Mouse (Mus musculus): ENCODE data around the gene Atg4a.

The Atg4a gene

DNA sequence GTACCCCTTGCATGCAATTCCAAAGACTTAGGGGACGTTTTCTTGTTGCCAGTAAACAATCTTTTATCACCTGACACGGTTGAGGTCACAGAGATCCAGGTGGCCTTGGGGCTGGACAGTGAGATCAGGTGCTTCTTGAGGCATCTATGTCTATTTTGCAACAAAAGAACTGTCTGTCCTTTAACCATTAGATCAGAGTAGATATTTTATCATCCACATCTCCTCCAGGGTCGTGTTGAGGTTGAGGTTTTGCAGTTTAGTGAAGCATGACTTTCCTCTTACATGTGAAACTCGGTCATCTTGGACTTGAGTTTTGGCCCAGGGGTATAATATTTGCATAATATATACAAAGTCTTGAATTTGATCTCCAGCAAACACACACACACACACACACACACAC, 200.9 kb downstream of the Atg4a start:
- in situ Hi-C loops (cut with MboI, MseI): loop anchor here (5.0 to 25.0 kb wide), 3 partner anchors 165 to 1270 kb away; no protein-coding TSS in a partner anchor

DNA sequence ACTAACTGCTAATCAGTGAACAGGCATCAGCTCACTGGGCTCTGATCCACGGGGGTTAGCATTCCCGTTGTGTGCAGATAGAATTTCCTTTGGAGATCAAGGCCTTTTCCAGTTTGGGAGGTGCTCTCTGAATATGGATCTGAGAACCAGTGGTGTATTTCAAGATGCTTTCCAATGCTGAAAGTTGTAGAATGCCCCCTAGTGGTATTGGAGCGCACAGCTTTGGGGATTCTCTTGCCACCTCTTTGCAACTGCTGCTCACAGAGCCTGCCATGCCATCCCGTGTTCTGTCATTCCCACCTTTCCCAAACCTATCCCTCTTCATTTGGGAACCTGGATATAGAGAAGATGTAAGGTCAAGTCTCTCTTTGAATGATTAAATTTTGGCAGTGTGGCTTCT, 201.5 kb downstream of the Atg4a start:
- in situ Hi-C loops (cut with MboI, MseI): loop anchor here (5.0 to 25.0 kb wide), 3 partner anchors 166 to 1271 kb away; no protein-coding TSS in a partner anchor

GRCm38 (mm10) chrX:141160371-141160770, 203.7 kb downstream of the Atg4a start:
- in situ Hi-C loops (cut with MboI, MseI): loop anchor here (25.0 kb wide), 2 partner anchors 748 to 1273 kb away; no protein-coding TSS in a partner anchor

- in situ Hi-C loops (cut with MboI, MseI): loop anchor here (25.0 kb wide), 2 partner anchors 753 to 1278 kb away; no protein-coding TSS in a partner anchor
Observed at GRCm38 (mm10) chrX:141165067-141165466, 208.4 kb downstream of the Atg4a start.

- in situ Hi-C loops (cut with MboI, MseI): no loop called here
Observed at GRCm38 (mm10) chrX:141175353-141175752, 218.6 kb downstream of the Atg4a start.

- in situ Hi-C loops (cut with MboI, MseI): no loop called here
Observed at GRCm38 (mm10) chrX:141195036-141195435, 238.3 kb downstream of the Atg4a start.

DNA sequence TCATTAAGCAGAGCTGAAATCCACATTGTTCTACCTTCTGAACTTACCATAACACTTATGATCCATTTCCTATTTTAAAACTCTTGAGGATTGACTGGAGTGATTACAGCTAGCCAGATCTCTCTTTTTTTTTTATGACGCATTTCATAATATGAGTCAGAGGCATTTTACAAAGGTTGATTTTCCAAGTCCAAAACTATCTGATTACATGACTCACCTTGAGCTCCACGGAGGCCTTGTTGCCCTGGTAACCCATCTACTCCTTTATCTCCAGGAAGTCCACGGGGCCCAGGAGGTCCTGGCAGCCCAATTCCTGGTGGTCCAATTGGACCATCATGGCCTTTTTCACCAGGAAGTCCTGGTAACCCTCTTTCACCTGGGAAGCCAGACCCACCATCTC, 242.3 kb downstream of the Atg4a start:
- in situ Hi-C loops (cut with MboI, MseI): no loop called here

DNA sequence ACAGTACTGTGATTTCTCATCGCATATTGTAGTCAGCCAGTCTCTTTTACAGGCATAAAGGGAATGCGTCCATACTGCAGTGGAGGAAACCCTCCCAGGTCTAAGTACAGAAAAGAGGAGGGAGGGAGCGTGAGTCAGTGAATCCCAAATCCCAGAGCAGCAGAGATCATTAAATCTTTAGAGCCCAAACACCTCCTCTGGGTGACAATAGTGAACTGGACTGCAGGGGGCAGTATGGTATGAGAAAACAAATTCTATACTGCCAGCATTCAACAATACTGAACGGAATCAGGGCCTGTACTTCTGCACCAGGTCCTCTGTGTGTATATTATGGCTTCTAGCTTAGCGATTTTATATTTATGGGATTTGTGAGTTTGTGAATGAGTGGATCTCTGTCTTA, 256.1 kb downstream of the Atg4a start:
- in situ Hi-C loops (cut with MboI, MseI): loop anchor here (10.0 to 25.0 kb wide), 2 partner anchors 962 to 1074 kb away; no protein-coding TSS in a partner anchor

Measured in regulatory T cell (primary cell).